Mouse (Mus musculus) stomach, embryonic 16.5 days (tissue): ENCODE results near the gene Spns1. TPM values are rescaled to one million over a fixed set of nuclear protein-coding genes. Genes with fewer than 3 reads are reported as not detected.

ENCODE experiments used
- ATAC-seq: fragments of 200-750 bp; cut with Nextera tagmentation; 2 replicates; pipeline ENCODE4 v1.8.0; 2017; ENCODE audit warnings: moderate number of reproducible peaks, moderate TSS enrichment; ENCODE audit not compliant: insufficient read depth, low FRiP score
- H3K27ac ChIP-seq: fragments of 300-500 bp; sonication (generic); 2 replicates; pipeline ENCODE4 v1.5.1; 2014; ENCODE audit warnings: low read length
- H3K27me3 ChIP-seq: fragments of 300-500 bp; sonication (generic); 2 replicates; pipeline ENCODE4 v1.6.1; 2014; ENCODE audit warnings: low read length, control low read depth, mixed read lengths; ENCODE audit not compliant: control insufficient read depth, insufficient read depth
- H3K36me3 ChIP-seq: fragments of 300-500 bp; sonication (generic); 2 replicates; pipeline ENCODE4 v1.6.1; 2014; ENCODE audit warnings: low read length; ENCODE audit not compliant: control insufficient read depth, insufficient read depth
- H3K4me1 ChIP-seq: fragments of 300-500 bp; sonication (generic); 2 replicates; pipeline ENCODE4 v1.6.1; 2014; ENCODE audit warnings: low read length, control low read depth, mixed read lengths; ENCODE audit not compliant: control insufficient read depth, insufficient read depth
- H3K4me2 ChIP-seq: fragments of 300-500 bp; sonication (generic); 2 replicates; pipeline ENCODE4 v1.6.1; 2014; ENCODE audit warnings: low read depth, low read length, mixed read lengths
- H3K4me3 ChIP-seq: fragments of 300-500 bp; sonication (generic); replicated peaks from 2 replicates; pipeline ENCODE4 v1.5.1; 2014; ENCODE audit warnings: mild to moderate bottlenecking, low read length
- H3K9ac ChIP-seq: fragments of 300-500 bp; sonication (generic); 2 replicates; pipeline ENCODE4 v1.6.1; 2014; ENCODE audit warnings: low read length
- H3K9me3 ChIP-seq: fragments of 300-500 bp; sonication (generic); replicated peaks from 2 replicates; pipeline ENCODE4 v1.6.1; 2016; ENCODE audit warnings: low read length, control low read depth; ENCODE audit not compliant: control insufficient read depth
- WGBS: fragments of 180-500 bp; shearing (Covaris S2); extraction: QIAGEN DNeasy Blood & Tissue Kit; methylation state at CpG from one replicate; pipeline ENCODE4 v1.1.7; 2014; 5-methylcytosine and 5-hydroxymethylcytosine counted together
- polyA plus RNA-seq: library from polyadenylated mRNA; unstranded; fragments of >200 nt; fragmentation: Nextera tagmentation; extraction: Ambion mirVana; gene quantifications from 2 replicates; pipeline ENCODE4 v1.2.1, GENCODE M21; 2015

The Spns1 gene
- polyA plus RNA-seq, 1 experiment from 2014 or later = 48.1 TPM

DNA sequence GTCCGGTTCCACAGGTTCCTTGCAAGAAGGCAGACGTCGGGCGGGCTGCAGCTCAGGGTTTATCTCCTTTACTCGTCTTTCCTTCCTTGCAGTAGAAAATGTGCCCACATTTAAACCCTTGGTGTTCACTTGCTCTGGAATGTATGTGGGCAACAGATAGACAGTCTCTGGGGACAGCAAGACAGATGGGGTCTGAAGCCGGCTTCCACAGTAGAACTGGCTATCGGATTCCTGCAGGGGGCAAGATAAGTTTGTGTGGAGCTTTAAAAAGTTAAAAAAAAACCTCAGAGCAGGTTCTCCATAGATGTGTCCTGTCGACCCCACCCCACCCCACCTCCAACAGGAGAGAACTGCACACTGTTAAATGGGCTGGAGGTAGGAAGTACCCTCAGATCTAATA lies 29.0 kb downstream of the Spns1 start:
- Histone ChIP-seq H3K27ac (no peak overlapping the region), H3K4me1 (no peaks in the 10 kb centered on the region; the same call in 1 of the 2 replicates), H3K27me3 (no peaks in the 10 kb centered on the region), H3K9me3 (no peaks in the 10 kb centered on the region), H3K4me3 (no peak overlapping the region), H3K9ac (no peak overlapping the region), H3K36me3 (no peaks in the 10 kb centered on the region), H3K4me2 (no peak overlapping the region)
- no peak for ATAC-seq
- WGBS = 52% methylated on average over 8 of the region's 8 CpGs

DNA sequence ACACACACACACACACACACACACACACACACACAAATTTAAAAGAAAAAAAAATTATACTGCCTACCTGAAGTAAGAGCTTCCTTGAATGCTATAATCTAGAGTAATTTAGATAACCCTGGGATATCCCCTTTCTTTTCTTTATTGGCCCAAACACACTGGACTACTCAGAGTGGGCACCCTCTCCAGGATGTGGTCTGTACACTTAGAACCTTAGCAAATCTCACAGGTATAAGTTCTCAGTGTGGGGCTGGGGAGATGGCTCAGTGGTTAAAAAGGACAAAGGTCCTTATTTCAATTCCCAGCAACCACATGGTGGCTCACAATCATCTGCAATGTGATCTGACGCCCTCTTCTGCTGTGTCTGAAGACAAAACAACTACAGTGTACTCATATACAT lies 30.2 kb downstream of the Spns1 start:
- Histone ChIP-seq H3K9me3 (no peaks in the 10 kb centered on the region), H3K4me3 (no peak overlapping the region), H3K27me3 (no peaks in the 10 kb centered on the region), H3K4me1 (no peaks in the 10 kb centered on the region; the same call in 1 of the 2 replicates), H3K4me2 (no peak overlapping the region), H3K27ac (no peak overlapping the region), H3K36me3 (no peaks in the 10 kb centered on the region), H3K9ac (no peak overlapping the region)
- no peak for ATAC-seq
- WGBS = 56% methylated on average over 1 of the region's 1 CpGs

DNA sequence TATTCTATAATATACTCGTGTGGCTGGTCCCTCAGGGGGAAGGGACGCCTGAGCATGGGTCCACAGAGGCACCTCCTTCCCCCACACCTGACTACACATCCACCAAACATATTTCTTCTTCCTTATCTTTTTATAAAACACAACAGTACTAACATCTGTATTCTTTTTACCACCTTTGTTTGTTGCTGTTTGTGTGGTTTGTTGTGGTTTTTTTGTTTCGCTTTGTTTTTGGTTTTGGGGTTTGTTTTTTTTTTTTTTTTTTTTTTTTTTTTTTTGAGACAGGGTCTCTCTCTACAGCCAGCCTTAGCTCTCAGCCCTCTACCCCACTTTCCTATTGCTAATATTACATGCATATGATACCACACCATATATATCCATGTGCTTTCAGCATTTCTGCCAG lies 31.3 kb downstream of the Spns1 start:
- Histone ChIP-seq H3K27me3 (no peaks in the 10 kb centered on the region), H3K9ac (no peak overlapping the region), H3K4me2 (no peak overlapping the region), H3K9me3 (no peaks in the 10 kb centered on the region), H3K36me3 (no peaks in the 10 kb centered on the region), H3K4me1 (no peaks in the 10 kb centered on the region; the same call in 1 of the 2 replicates), H3K4me3 (no peak overlapping the region), H3K27ac (no peak overlapping the region)
- WGBS = 50% methylated on average over 3 of the region's 3 CpGs
- ATAC-seq = no peak

DNA sequence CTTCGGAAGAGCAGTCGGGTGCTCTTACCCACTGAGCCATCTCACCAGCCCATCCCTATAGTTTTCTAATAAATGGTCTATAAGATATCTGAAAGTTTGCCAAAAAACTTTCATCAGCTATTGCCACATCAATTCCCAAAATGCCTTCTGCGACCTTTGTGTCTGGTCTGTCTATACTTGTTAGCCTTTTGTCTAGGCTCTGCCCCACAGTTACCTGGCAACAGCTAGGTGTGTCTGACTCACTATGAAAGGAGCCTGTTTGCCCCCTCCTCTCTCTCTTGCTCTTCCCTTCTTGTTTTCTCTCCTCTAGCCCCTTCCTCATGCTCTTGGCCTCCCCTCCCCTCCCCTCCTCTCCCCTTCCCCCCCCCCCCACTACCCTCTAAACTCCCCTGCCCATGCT lies 31.7 kb downstream of the Spns1 start:
- Histone ChIP-seq H3K27ac (no peak overlapping the region), H3K9ac (no peak overlapping the region), H3K36me3 (no peaks in the 10 kb centered on the region), H3K4me2 (no peak overlapping the region), H3K9me3 (no peaks in the 10 kb centered on the region), H3K27me3 (no peaks in the 10 kb centered on the region), H3K4me3 (no peak overlapping the region), H3K4me1 (no peaks in the 10 kb centered on the region; the same call in 1 of the 2 replicates)
- 55% methylated on average over 3 of the region's 3 CpGs for WGBS
- peak; percentile 66; the same call in 1 of the 2 replicates for ATAC-seq

GRCm38 (mm10) chr7:126340896-126341295 lies 36.4 kb downstream of the Spns1 start:
- no peak for ATAC-seq
- Histone ChIP-seq H3K4me1 (no peaks in the 10 kb centered on the region; the same call in 1 of the 2 replicates), H3K4me3 (no peak overlapping the region), H3K36me3 (no peaks in the 10 kb centered on the region), H3K9me3 (no peaks in the 10 kb centered on the region), H3K27me3 (no peaks in the 10 kb centered on the region), H3K4me2 (no peak overlapping the region), H3K9ac (no peak overlapping the region), H3K27ac (no peak overlapping the region)
- 46% methylated on average over 6 of the region's 6 CpGs for WGBS

GRCm38 (mm10) chr7:126340206-126340618 lies 37.0 kb downstream of the Spns1 start:
- WGBS = 64% methylated on average over 6 of the region's 6 CpGs
- no peaks in the 10 kb centered on the region for H3K9me3 ChIP-seq
- ATAC-seq = peak; percentile 56; the same call in 1 of the 2 replicates
- H3K4me2 ChIP-seq = no peak overlapping the region
- no peak overlapping the region for H3K27ac ChIP-seq
- H3K36me3 ChIP-seq = no peaks in the 10 kb centered on the region
- H3K4me3 ChIP-seq = no peak overlapping the region
- H3K4me1 ChIP-seq = no peaks in the 10 kb centered on the region; the same call in 1 of the 2 replicates
- no peak overlapping the region for H3K9ac ChIP-seq
- H3K27me3 ChIP-seq = no peaks in the 10 kb centered on the region

GRCm38 (mm10) chr7:126339521-126339971 lies 37.7 kb downstream of the Spns1 start:
- Histone ChIP-seq H3K27ac (no peak overlapping the region), H3K36me3 (no peaks in the 10 kb centered on the region), H3K4me2 (no peak overlapping the region), H3K4me1 (no peaks in the 10 kb centered on the region; the same call in 1 of the 2 replicates), H3K9ac (no peak overlapping the region), H3K9me3 (no peaks in the 10 kb centered on the region), H3K27me3 (no peaks in the 10 kb centered on the region), H3K4me3 (no peak overlapping the region)
- 73% methylated on average over 8 of the region's 8 CpGs for WGBS
- no peak for ATAC-seq

DNA sequence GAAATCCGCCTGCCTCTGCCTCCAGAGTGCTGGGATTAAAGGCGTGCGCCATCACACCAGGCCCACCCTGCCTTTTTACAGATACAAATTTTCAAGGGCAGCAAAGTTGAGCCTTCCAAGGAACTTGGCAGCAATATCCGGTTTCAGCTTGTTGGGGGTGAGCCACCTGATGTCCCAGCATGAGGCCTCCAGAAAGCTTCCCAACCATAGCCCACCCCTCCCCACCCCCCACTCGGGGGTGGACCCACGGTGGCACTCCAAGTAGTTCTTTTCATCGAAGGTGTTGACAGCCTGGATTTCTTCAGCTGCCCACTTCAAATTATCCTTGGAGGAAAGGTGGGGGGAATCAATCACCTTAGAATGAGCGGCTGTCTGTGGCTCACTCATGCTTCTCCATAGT lies 38.3 kb downstream of the Spns1 start:
- H3K36me3 ChIP-seq = no peaks in the 10 kb centered on the region
- H3K4me3 ChIP-seq = no peak overlapping the region
- H3K27me3 ChIP-seq = no peaks in the 10 kb centered on the region
- 80% methylated on average over 8 of the region's 8 CpGs for WGBS
- H3K9me3 ChIP-seq = no peaks in the 10 kb centered on the region
- H3K27ac ChIP-seq = no peak overlapping the region
- no peak overlapping the region for H3K4me2 ChIP-seq
- H3K9ac ChIP-seq = no peak overlapping the region
- H3K4me1 ChIP-seq = no peaks in the 10 kb centered on the region
- no peak for ATAC-seq

DNA sequence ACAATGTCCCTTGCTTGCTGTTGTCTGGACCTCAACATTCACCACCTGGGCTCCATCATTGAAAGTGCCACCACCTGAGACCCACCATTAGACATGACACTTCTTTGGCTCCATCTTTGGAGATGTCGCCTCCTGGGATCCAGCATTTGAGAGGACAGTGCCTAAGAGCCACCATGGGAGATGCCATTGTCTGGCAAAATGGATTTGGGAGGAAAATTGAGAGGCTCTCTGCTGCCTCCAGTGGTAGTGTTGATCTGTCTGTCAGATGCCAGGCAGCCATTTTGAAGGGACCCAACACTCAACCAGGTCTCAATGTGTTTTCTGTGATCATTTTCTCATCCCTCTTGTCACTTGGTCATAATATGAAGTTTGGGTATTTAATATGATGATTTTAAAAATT lies 41.7 kb downstream of the Spns1 start:
- ATAC-seq = no peak
- no peak overlapping the region for H3K27ac ChIP-seq
- H3K9ac ChIP-seq = no peak overlapping the region
- no peaks in the 10 kb centered on the region for H3K36me3 ChIP-seq
- H3K4me3 ChIP-seq = no peak overlapping the region
- no peaks in the 10 kb centered on the region for H3K4me1 ChIP-seq
- no peaks in the 10 kb centered on the region for H3K27me3 ChIP-seq
- no peak overlapping the region for H3K4me2 ChIP-seq
- WGBS = 86% methylated on average over 1 of the region's 1 CpGs
- H3K9me3 ChIP-seq = no peaks in the 10 kb centered on the region

DNA sequence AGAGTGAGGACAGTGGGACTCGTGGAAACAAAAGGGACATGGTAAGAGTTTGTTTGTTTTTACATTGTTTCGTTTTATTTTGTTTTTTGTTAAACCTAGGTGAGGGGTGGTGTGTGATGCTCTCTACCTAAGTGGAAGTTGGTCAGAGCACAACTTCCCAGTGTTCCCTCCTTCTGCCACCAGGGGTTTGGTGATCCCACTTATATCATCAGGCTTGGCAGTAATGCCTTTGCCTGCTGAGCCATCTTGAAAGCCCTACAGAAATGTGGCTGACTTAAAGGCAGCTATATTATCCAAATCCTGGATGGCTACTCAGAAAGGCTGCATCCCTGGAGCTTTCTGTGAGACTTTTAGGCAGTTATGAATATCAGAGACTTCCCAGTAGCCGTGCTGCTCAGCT lies 44.6 kb downstream of the Spns1 start:
- H3K27ac ChIP-seq = no peak overlapping the region
- no peak for ATAC-seq
- no peaks in the 10 kb centered on the region for H3K36me3 ChIP-seq
- H3K4me3 ChIP-seq = no peak overlapping the region
- no peaks in the 10 kb centered on the region for H3K4me1 ChIP-seq
- H3K4me2 ChIP-seq = no peak overlapping the region
- H3K27me3 ChIP-seq = no peaks in the 10 kb centered on the region
- H3K9ac ChIP-seq = no peak overlapping the region
- no peaks in the 10 kb centered on the region for H3K9me3 ChIP-seq
- WGBS = 65% methylated on average over 3 of the region's 3 CpGs
